Mouse (Mus musculus): ENCODE results near the gene Rapgef5. TPM values are rescaled to one million over a fixed set of nuclear protein-coding genes. Genes with fewer than 3 reads are reported as not detected.

Gene Rapgef5
- polyA plus RNA-seq, 1 experiment from 2014 or later = 12.4 TPM

- H3K9ac ChIP-seq (ENCODE audit: low read depth, low read length) = no peak overlapping the region
- 54% methylated on average over 2 of the region's 2 CpGs for WGBS
- no peak for ATAC-seq (ENCODE audit: low read depth)
- H3K4me1 ChIP-seq (ENCODE audit: control insufficient read depth, insufficient read depth, low read length) = no peaks in the 10 kb centered on the region
- no peak overlapping the region for H3K4me2 ChIP-seq (ENCODE audit: low read depth, low read length)
- 0 out of 2 replicates have a peak, but pooled peaks cover 3% of the 10 kb centered on the region for H3K27me3 ChIP-seq (replicated peaks; ENCODE audit: control insufficient read depth, insufficient read depth, low read length)
- peak; percentile 16 for DNase-seq (ENCODE audit: low spot score)
- no peak overlapping the region for H3K27ac ChIP-seq (replicated peaks; ENCODE audit: low read depth, low read length)
- H3K36me3 ChIP-seq (ENCODE audit: control insufficient read depth, insufficient read depth, low read length) = no peaks in the 10 kb centered on the region
- H3K4me3 ChIP-seq (ENCODE audit: low read depth, low read length) = no peak overlapping the region
- H3K9me3 ChIP-seq (ENCODE audit: control insufficient read depth, low read length) = no peaks in the 10 kb centered on the region
Measured at GRCm38 (mm10) chr12:117540352-117540751, 24.1 kb downstream of the Rapgef5 start.

GRCm38 (mm10) chr12:117545277-117545676 lies 29.0 kb downstream of the Rapgef5 start:
- WGBS = 79% methylated on average over 6 of the region's 6 CpGs
- Histone ChIP-seq H3K27me3 (replicated peaks; ENCODE audit: control insufficient read depth, insufficient read depth, low read length) (no peaks in the 10 kb centered on the region), H3K9me3 (ENCODE audit: control insufficient read depth, low read length) (no peaks in the 10 kb centered on the region), H3K4me2 (ENCODE audit: low read depth, low read length) (no peak overlapping the region), H3K4me1 (ENCODE audit: control insufficient read depth, insufficient read depth, low read length) (no peaks in the 10 kb centered on the region), H3K36me3 (ENCODE audit: control insufficient read depth, insufficient read depth, low read length) (no peaks in the 10 kb centered on the region), H3K9ac (ENCODE audit: low read depth, low read length) (no peak overlapping the region), H3K27ac (replicated peaks; ENCODE audit: low read depth, low read length) (no peak overlapping the region), H3K4me3 (ENCODE audit: low read depth, low read length) (no peak overlapping the region)
- DNase-seq (ENCODE audit: low spot score) (no peak), ATAC-seq (ENCODE audit: low read depth) (no peak)

- no peaks in the 10 kb centered on the region for H3K36me3 ChIP-seq (ENCODE audit: control insufficient read depth, insufficient read depth, low read length)
- DNase-seq (ENCODE audit: low spot score) = no peak
- ATAC-seq (ENCODE audit: low read depth) = no peak
- no peak overlapping the region for H3K4me3 ChIP-seq (ENCODE audit: low read depth, low read length)
- H3K4me2 ChIP-seq (ENCODE audit: low read depth, low read length) = no peak overlapping the region
- 83% methylated on average over 5 of the region's 5 CpGs for WGBS
- H3K27me3 ChIP-seq (replicated peaks; ENCODE audit: control insufficient read depth, insufficient read depth, low read length) = no peaks in the 10 kb centered on the region
- H3K4me1 ChIP-seq (ENCODE audit: control insufficient read depth, insufficient read depth, low read length) = no peaks in the 10 kb centered on the region
- H3K9ac ChIP-seq (ENCODE audit: low read depth, low read length) = no peak overlapping the region
- H3K9me3 ChIP-seq (ENCODE audit: control insufficient read depth, low read length) = no peaks in the 10 kb centered on the region
- H3K27ac ChIP-seq (replicated peaks; ENCODE audit: low read depth, low read length) = no peak overlapping the region
Measured at GRCm38 (mm10) chr12:117553353-117553752, 37.1 kb downstream of the Rapgef5 start.

- DNase-seq (ENCODE audit: low spot score) (no peak), ATAC-seq (ENCODE audit: low read depth) (no peak)
- Histone ChIP-seq H3K4me3 (ENCODE audit: low read depth, low read length) (no peak overlapping the region), H3K9ac (ENCODE audit: low read depth, low read length) (no peak overlapping the region), H3K27ac (replicated peaks; ENCODE audit: low read depth, low read length) (no peak overlapping the region), H3K36me3 (ENCODE audit: control insufficient read depth, insufficient read depth, low read length) (no peaks in the 10 kb centered on the region), H3K9me3 (ENCODE audit: control insufficient read depth, low read length) (no peaks in the 10 kb centered on the region), H3K4me1 (ENCODE audit: control insufficient read depth, insufficient read depth, low read length) (no peaks in the 10 kb centered on the region), H3K4me2 (ENCODE audit: low read depth, low read length) (no peak overlapping the region), H3K27me3 (replicated peaks; ENCODE audit: control insufficient read depth, insufficient read depth, low read length) (no peaks in the 10 kb centered on the region)
- WGBS = 92% methylated on average over 1 of the region's 1 CpGs
Measured at GRCm38 (mm10) chr12:117554612-117555063, 38.4 kb downstream of the Rapgef5 start.

- H3K9ac ChIP-seq (ENCODE audit: low read depth, low read length) = no peak overlapping the region
- WGBS = 76% methylated on average over 11 of the region's 11 CpGs
- H3K4me2 ChIP-seq (ENCODE audit: low read depth, low read length) = no peak overlapping the region
- ATAC-seq (ENCODE audit: low read depth) = no peak
- peak; percentile 5 for DNase-seq (ENCODE audit: low spot score)
- no peak overlapping the region for H3K4me3 ChIP-seq (ENCODE audit: low read depth, low read length)
- H3K36me3 ChIP-seq (ENCODE audit: control insufficient read depth, insufficient read depth, low read length) = no peaks in the 10 kb centered on the region
- no peak overlapping the region for H3K27ac ChIP-seq (replicated peaks; ENCODE audit: low read depth, low read length)
- no peaks in the 10 kb centered on the region for H3K4me1 ChIP-seq (ENCODE audit: control insufficient read depth, insufficient read depth, low read length)
- H3K9me3 ChIP-seq (ENCODE audit: control insufficient read depth, low read length) = no peaks in the 10 kb centered on the region
- no peaks in the 10 kb centered on the region for H3K27me3 ChIP-seq (replicated peaks; ENCODE audit: control insufficient read depth, insufficient read depth, low read length)
Measured at GRCm38 (mm10) chr12:117560450-117560849, 44.2 kb downstream of the Rapgef5 start.

GRCm38 (mm10) chr12:117561411-117562059 lies 45.3 kb downstream of the Rapgef5 start:
- WGBS = 85% methylated on average over 6 of the region's 6 CpGs

GRCm38 (mm10) chr12:117562085-117562484 lies 45.8 kb downstream of the Rapgef5 start:
- 98% methylated on average over 3 of the region's 3 CpGs for WGBS
- Histone ChIP-seq H3K4me1 (ENCODE audit: control insufficient read depth, insufficient read depth, low read length) (no peaks in the 10 kb centered on the region), H3K27me3 (replicated peaks; ENCODE audit: control insufficient read depth, insufficient read depth, low read length) (no peaks in the 10 kb centered on the region), H3K4me3 (ENCODE audit: low read depth, low read length) (no peak overlapping the region), H3K9me3 (ENCODE audit: control insufficient read depth, low read length) (no peaks in the 10 kb centered on the region), H3K36me3 (ENCODE audit: control insufficient read depth, insufficient read depth, low read length) (no peaks in the 10 kb centered on the region), H3K9ac (ENCODE audit: low read depth, low read length) (no peak overlapping the region), H3K27ac (replicated peaks; ENCODE audit: low read depth, low read length) (no peak overlapping the region), H3K4me2 (ENCODE audit: low read depth, low read length) (no peak overlapping the region)
- DNase-seq (ENCODE audit: low spot score) (no peak), ATAC-seq (ENCODE audit: low read depth) (no peak)

More at GRCm38 (mm10) chr12:117561411-117562059, 45.3 kb downstream of the Rapgef5 start:
- no peak overlapping the region for H3K27ac ChIP-seq (replicated peaks; ENCODE audit: low read depth, low read length)
- no peak overlapping the region for H3K4me2 ChIP-seq (ENCODE audit: low read depth, low read length)
- no peaks in the 10 kb centered on the region for H3K4me1 ChIP-seq (ENCODE audit: control insufficient read depth, insufficient read depth, low read length)
- no peaks in the 10 kb centered on the region for H3K36me3 ChIP-seq (ENCODE audit: control insufficient read depth, insufficient read depth, low read length)
- DNase-seq (ENCODE audit: low spot score) (no peak), ATAC-seq (ENCODE audit: low read depth) (no peak)
- H3K4me3 ChIP-seq (ENCODE audit: low read depth, low read length) = no peak overlapping the region
- H3K9me3 ChIP-seq (ENCODE audit: control insufficient read depth, low read length) = no peaks in the 10 kb centered on the region
- H3K27me3 ChIP-seq (replicated peaks; ENCODE audit: control insufficient read depth, insufficient read depth, low read length) = no peaks in the 10 kb centered on the region
- no peak overlapping the region for H3K9ac ChIP-seq (ENCODE audit: low read depth, low read length)

- Histone ChIP-seq H3K4me1 (ENCODE audit: control insufficient read depth, insufficient read depth, low read length) (no peaks in the 10 kb centered on the region), H3K9me3 (ENCODE audit: control insufficient read depth, low read length) (no peaks in the 10 kb centered on the region), H3K4me2 (ENCODE audit: low read depth, low read length) (no peak overlapping the region), H3K27me3 (replicated peaks; ENCODE audit: control insufficient read depth, insufficient read depth, low read length) (no peaks in the 10 kb centered on the region), H3K4me3 (ENCODE audit: low read depth, low read length) (no peak overlapping the region), H3K27ac (replicated peaks; ENCODE audit: low read depth, low read length) (no peak overlapping the region), H3K36me3 (ENCODE audit: control insufficient read depth, insufficient read depth, low read length) (no peaks in the 10 kb centered on the region), H3K9ac (ENCODE audit: low read depth, low read length) (no peak overlapping the region)
- WGBS = 58% methylated on average over 6 of the region's 6 CpGs
- DNase-seq (ENCODE audit: low spot score) (peak; percentile 23), ATAC-seq (ENCODE audit: low read depth) (no peak)
Measured at GRCm38 (mm10) chr12:117563859-117564258, 47.6 kb downstream of the Rapgef5 start.

GRCm38 (mm10) chr12:117566298-117566697 lies 50.0 kb downstream of the Rapgef5 start:
- Histone ChIP-seq H3K27me3 (replicated peaks; ENCODE audit: control insufficient read depth, insufficient read depth, low read length) (no peaks in the 10 kb centered on the region), H3K9me3 (ENCODE audit: control insufficient read depth, low read length) (no peaks in the 10 kb centered on the region), H3K4me1 (ENCODE audit: control insufficient read depth, insufficient read depth, low read length) (no peaks in the 10 kb centered on the region), H3K27ac (replicated peaks; ENCODE audit: low read depth, low read length) (no peak overlapping the region), H3K36me3 (ENCODE audit: control insufficient read depth, insufficient read depth, low read length) (no peaks in the 10 kb centered on the region), H3K9ac (ENCODE audit: low read depth, low read length) (no peak overlapping the region), H3K4me3 (ENCODE audit: low read depth, low read length) (no peak overlapping the region), H3K4me2 (ENCODE audit: low read depth, low read length) (no peak overlapping the region)
- ATAC-seq (ENCODE audit: low read depth) = no peak
- no peak for DNase-seq (ENCODE audit: low spot score)
- 64% methylated on average over 4 of the region's 4 CpGs for WGBS
